Mouse (Mus musculus) hindbrain, embryonic 14.5 days (tissue): ENCODE measurements around the gene 2410131K14Rik. TPM values are rescaled to one million over a fixed set of nuclear protein-coding genes. Genes with fewer than 3 reads are reported as not detected.
A peak's percentile ranks its signal among the peaks of the same experiment; 100 is the strongest.

Experiments used
- ATAC-seq: fragments of 200-750 bp; cut with Nextera tagmentation; 2 replicates; pipeline ENCODE4 v1.8.0; 2017; ENCODE audit warnings: moderate number of reproducible peaks, mild to moderate bottlenecking, moderate TSS enrichment, moderate library complexity; ENCODE audit not compliant: low FRiP score
- DNase-seq: peaks from one replicate; pipeline ENCODE4 v3.0.0-alpha.2; 2015; ENCODE audit warnings: low spot score
- H3K27ac ChIP-seq: fragments of 300-500 bp; sonication (generic); 2 replicates; pipeline ENCODE4 v1.5.1; 2014; ENCODE audit warnings: mild to moderate bottlenecking, moderate library complexity
- H3K27me3 ChIP-seq: fragments of 300-500 bp; sonication (generic); 2 replicates; pipeline ENCODE4 v1.6.1; 2014; ENCODE audit warnings: mild to moderate bottlenecking, low read length, mixed read lengths; ENCODE audit not compliant: control insufficient read depth, insufficient read depth
- H3K36me3 ChIP-seq: fragments of 300-500 bp; sonication (generic); replicated peaks from 2 replicates; pipeline ENCODE4 v1.6.1; 2014; ENCODE audit not compliant: control insufficient read depth, insufficient read depth
- H3K4me1 ChIP-seq: fragments of 300-500 bp; sonication (generic); replicated peaks from 2 replicates; pipeline ENCODE4 v1.6.1; 2014; ENCODE audit warnings: antibody characterized with exemption, low read length, mixed read lengths; ENCODE audit not compliant: control insufficient read depth, insufficient read depth
- H3K4me2 ChIP-seq: fragments of 300-500 bp; sonication (generic); replicated peaks from 2 replicates; pipeline ENCODE4 v1.6.1; 2014; ENCODE audit warnings: mild to moderate bottlenecking, moderate library complexity
- H3K4me3 ChIP-seq: fragments of 300-500 bp; sonication (generic); replicated peaks from 2 replicates; pipeline ENCODE4 v1.5.1; 2014; ENCODE audit warnings: mild to moderate bottlenecking, low read length
- H3K9ac ChIP-seq: fragments of 300-500 bp; sonication (generic); 2 replicates; pipeline ENCODE4 v1.6.1; 2014
- H3K9me3 ChIP-seq: fragments of 300-500 bp; sonication (generic); 2 replicates; pipeline ENCODE4 v1.6.1; 2016; ENCODE audit warnings: low read length; ENCODE audit not compliant: control insufficient read depth
- WGBS: fragments of 180-500 bp; shearing (Covaris S2); extraction: QIAGEN DNeasy Blood & Tissue Kit; methylation state at CpG from one replicate; pipeline ENCODE4 v1.1.7; 2014; 5-methylcytosine and 5-hydroxymethylcytosine counted together
- polyA plus RNA-seq: library from polyadenylated mRNA; unstranded; fragments of >200 nt; fragmentation: Nextera tagmentation; extraction: Ambion mirVana; gene quantifications from 2 replicates; pipeline ENCODE4 v1.2.1, GENCODE M21; 2014

The 2410131K14Rik gene
- 16.4 and 17.2 TPM in 2 replicates for polyA plus RNA-seq

GRCm38 (mm10) chr5:118244606-118245443 lies at the start of gene 2410131K14Rik, which contains the start of gene Rnft2:
2410131K14Rik (plus strand) TSS chr5:118245227.
Rnft2 (minus strand) TSS chr5:118245116.
- H3K36me3 ChIP-seq = peaks cover 35% of the 10 kb centered on the region
- peak within 1 kb of the TSS; percentile 84 for H3K4me2 ChIP-seq
- H3K9ac ChIP-seq = peak within 1 kb of the TSS; percentile 86
- ATAC-seq (peak; percentile 100), DNase-seq (peak; percentile 98)
- H3K4me3 ChIP-seq = peak within 1 kb of the TSS; percentile 54
- H3K27ac ChIP-seq = peak within 1 kb of the TSS; percentile 84
- H3K27me3 ChIP-seq = no peaks in the 10 kb centered on the region
- no peaks in the 10 kb centered on the region for H3K9me3 ChIP-seq
- WGBS = under 1% methylated on average over 68 of the region's 68 CpGs
- peaks cover 20% of the 10 kb centered on the region for H3K4me1 ChIP-seq

GRCm38 (mm10) chr5:118197421-118197820 lies 47.6 kb upstream of the 2410131K14Rik start:
- peaks cover 34% of the 10 kb centered on the region for H3K36me3 ChIP-seq
- no peaks in the 10 kb centered on the region for H3K27me3 ChIP-seq
- DNase-seq (no peak), ATAC-seq (no peak)
- H3K4me2 ChIP-seq = no peak overlapping the region
- no peaks in the 10 kb centered on the region for H3K9me3 ChIP-seq
- H3K4me3 ChIP-seq = no peak overlapping the region
- H3K27ac ChIP-seq = no peak overlapping the region
- no peak overlapping the region for H3K9ac ChIP-seq
- 71% methylated on average over 13 of the region's 13 CpGs for WGBS
- H3K4me1 ChIP-seq = peaks cover 3% of the 10 kb centered on the region; the same call in 1 of the 2 replicates

GRCm38 (mm10) chr5:118199670-118200069 lies 45.4 kb upstream of the 2410131K14Rik start:
- H3K4me2 ChIP-seq = no peak overlapping the region
- H3K9me3 ChIP-seq = no peaks in the 10 kb centered on the region
- peaks cover 34% of the 10 kb centered on the region for H3K36me3 ChIP-seq
- no peak overlapping the region for H3K27ac ChIP-seq
- DNase-seq (no peak), ATAC-seq (no peak)
- H3K27me3 ChIP-seq = no peaks in the 10 kb centered on the region
- no peak overlapping the region for H3K9ac ChIP-seq
- H3K4me3 ChIP-seq = no peak overlapping the region
- WGBS = 59% methylated on average over 5 of the region's 5 CpGs
- no peaks in the 10 kb centered on the region for H3K4me1 ChIP-seq

- H3K4me1 ChIP-seq = no peaks in the 10 kb centered on the region
- H3K9me3 ChIP-seq = no peaks in the 10 kb centered on the region
- no peak overlapping the region for H3K4me3 ChIP-seq
- H3K27ac ChIP-seq = no peak overlapping the region
- H3K36me3 ChIP-seq = peaks cover 31% of the 10 kb centered on the region
- 66% methylated on average over 16 of the region's 16 CpGs for WGBS
- H3K27me3 ChIP-seq = no peaks in the 10 kb centered on the region
- H3K9ac ChIP-seq = no peak overlapping the region
- H3K4me2 ChIP-seq = no peak overlapping the region
- ATAC-seq (no peak), DNase-seq (no peak)
These were observed 40.2 kb upstream of the 2410131K14Rik start for GRCm38 (mm10) chr5:118204675-118205440.

- Histone ChIP-seq H3K27ac (no peak overlapping the region), H3K4me1 (no peaks in the 10 kb centered on the region)
These were observed 39.2 kb upstream of the 2410131K14Rik start for GRCm38 (mm10) chr5:118205852-118206251.

GRCm38 (mm10) chr5:118214012-118214411 lies 31.0 kb upstream of the 2410131K14Rik start:
- H3K4me1 ChIP-seq = peaks cover 19% of the 10 kb centered on the region
- peak overlapping the region; percentile 38; the same call in 1 of the 2 replicates for H3K27ac ChIP-seq
- H3K4me2 ChIP-seq = peak overlapping the region; percentile 58
- WGBS = 20% methylated on average over 5 of the region's 5 CpGs
- peak overlapping the region; percentile 57; the same call in 1 of the 2 replicates for H3K9ac ChIP-seq
- no peak for DNase-seq
- H3K4me3 ChIP-seq = peak overlapping the region; percentile 19; the same call in 1 of the 2 replicates
- no peaks in the 10 kb centered on the region for H3K9me3 ChIP-seq
- H3K36me3 ChIP-seq = peaks cover 7% of the 10 kb centered on the region; the same call in 1 of the 2 replicates
- H3K27me3 ChIP-seq = no peaks in the 10 kb centered on the region
- peak; percentile 47; the same call in 1 of the 2 replicates for ATAC-seq

More at GRCm38 (mm10) chr5:118205852-118206251, 39.2 kb upstream of the 2410131K14Rik start:
- Histone ChIP-seq H3K36me3 (peaks cover 21% of the 10 kb centered on the region), H3K4me3 (no peak overlapping the region), H3K9ac (no peak overlapping the region), H3K9me3 (no peaks in the 10 kb centered on the region), H3K4me2 (no peak overlapping the region), H3K27me3 (no peaks in the 10 kb centered on the region)
- 28% methylated on average over 8 of the region's 8 CpGs for WGBS
- no peak for DNase-seq
- ATAC-seq = no peak

- peak; percentile 77 for DNase-seq
- H3K4me2 ChIP-seq = peak overlapping the region; percentile 58
- peak; percentile 81 for ATAC-seq
- peak overlapping the region; percentile 57 for H3K9ac ChIP-seq
- WGBS = 4% methylated on average over 24 of the region's 24 CpGs
- H3K4me3 ChIP-seq = peak overlapping the region; percentile 19
- peaks cover 19% of the 10 kb centered on the region for H3K4me1 ChIP-seq
- H3K27me3 ChIP-seq = no peaks in the 10 kb centered on the region
- H3K36me3 ChIP-seq = peaks cover 7% of the 10 kb centered on the region; the same call in 1 of the 2 replicates
- no peaks in the 10 kb centered on the region for H3K9me3 ChIP-seq
- H3K27ac ChIP-seq = peak overlapping the region; percentile 38
These were observed 30.4 kb upstream of the 2410131K14Rik start for GRCm38 (mm10) chr5:118214418-118215154.

- H3K36me3 ChIP-seq = peaks cover 24% of the 10 kb centered on the region
- no peak overlapping the region for H3K4me3 ChIP-seq
- H3K9me3 ChIP-seq = no peaks in the 10 kb centered on the region
- 0 out of 2 replicates have a peak overlapping the region, but pooled peaks have one; percentile 39 for H3K27ac ChIP-seq
- H3K4me2 ChIP-seq = no peak overlapping the region
- peaks cover 21% of the 10 kb centered on the region for H3K4me1 ChIP-seq
- ATAC-seq (no peak), DNase-seq (no peak)
- 47% methylated on average over 6 of the region's 6 CpGs for WGBS
- no peak overlapping the region for H3K9ac ChIP-seq
- no peaks in the 10 kb centered on the region for H3K27me3 ChIP-seq
These were observed 27.6 kb upstream of the 2410131K14Rik start for GRCm38 (mm10) chr5:118217410-118217809.
